Comparison of ENCODE assay signal across 9 mouse cellular contexts in genomic region chrX:23295952-23296598, GRCm38 (mm10).
DNase-seq lines count a peak whose midpoint lies in the region; ATAC-seq and TF ChIP-seq lines count a peak whose summit lies in the region.
"Had no signal": no experiment of that assay in that cellular context is flagged by ENCODE, and none has a peak within 500 bp of the region (broad histone marks: within the 10 kb centered on the region; RNA-seq: fewer than 3 reads in every experiment).

No protein-coding gene starts in this region.

- no peaks in the 10 kb centered on the region for H3K36me3 ChIP-seq in heart, adult 2 months (ENCODE audit: control insufficient read depth, insufficient read depth, low read length)
- no peaks in the 10 kb centered on the region for H3K36me3 ChIP-seq in heart, embryonic 12.5 days
- H3K36me3 ChIP-seq in hindbrain, embryonic 14.5 days (replicated peaks; ENCODE audit: control insufficient read depth, insufficient read depth), result no peaks in the 10 kb centered on the region

- no peak for TF ChIP-seq POLR2A in heart, adult 2 months (IDR thresholded peaks at IDR 0.05; ENCODE audit: insufficient read depth, low read depth, low read length)
- TF ChIP-seq POLR2A in embryonic fibroblast, embryonic 13.5 days (IDR thresholded peaks at IDR 0.05; ENCODE audit: low read depth, low read length), result no peak

- H3K79me2 ChIP-seq in heart, adult 2 months (replicated peaks; ENCODE audit: control insufficient read depth, insufficient read depth, low read length), result no peaks in the 10 kb centered on the region

- no peak for TF ChIP-seq EP300 in heart, adult 2 months (IDR thresholded peaks at IDR 0.05; ENCODE audit: insufficient read depth, low read depth, low read length)

- no peaks in the 10 kb centered on the region for H3K27me3 ChIP-seq in heart, adult 2 months (ENCODE audit: control insufficient read depth, insufficient read depth, low read length)
- H3K27me3 ChIP-seq in heart, embryonic 12.5 days (replicated peaks), result no peaks in the 10 kb centered on the region
- no peaks in the 10 kb centered on the region for H3K27me3 ChIP-seq in hindbrain, embryonic 14.5 days (ENCODE audit: control insufficient read depth, insufficient read depth, low read length)
- H3K27me3 ChIP-seq: megakaryocyte, embryonic 14.5 days had no signal

- no peaks in the 10 kb centered on the region for H3K9me3 ChIP-seq in heart, embryonic 12.5 days (replicated peaks)
- no peaks in the 10 kb centered on the region for H3K9me3 ChIP-seq in hindbrain, embryonic 14.5 days (ENCODE audit: control insufficient read depth, low read length)
- H3K9me3 ChIP-seq: megakaryocyte, embryonic 14.5 days had no signal

- peak; percentile 72 for TF ChIP-seq CTCF in heart, adult 2 months (IDR thresholded peaks at IDR 0.05)
- peak; percentile 35; the same call in 1 of the 2 replicates for TF ChIP-seq CTCF in embryonic fibroblast, embryonic 13.5 days (IDR thresholded peaks at IDR 0.05; ENCODE audit: borderline replicate concordance, insufficient read depth, low read length)

- no peak overlapping the region for H3K4me3 ChIP-seq in heart, adult 2 months
- no peak overlapping the region for H3K4me3 ChIP-seq in heart, embryonic 12.5 days
- H3K4me3 ChIP-seq in embryonic fibroblast, embryonic 13.5 days (ENCODE audit: insufficient read depth, low read length), result no peak overlapping the region
- no peak overlapping the region for H3K4me3 ChIP-seq in hindbrain, embryonic 14.5 days (replicated peaks; ENCODE audit: low read length)
- H3K4me3 ChIP-seq: megakaryocyte, embryonic 14.5 days had no signal

- H3K4me1 ChIP-seq in heart, adult 2 months (ENCODE audit: control insufficient read depth, insufficient read depth, low read length), result no peaks in the 10 kb centered on the region
- no peaks in the 10 kb centered on the region for H3K4me1 ChIP-seq in heart, embryonic 12.5 days (replicated peaks)
- H3K4me1 ChIP-seq in embryonic fibroblast, embryonic 13.5 days (ENCODE audit: control insufficient read depth, insufficient read depth, low read length), result no peaks in the 10 kb centered on the region; the same call in 1 of the 2 replicates
- no peaks in the 10 kb centered on the region for H3K4me1 ChIP-seq in hindbrain, embryonic 14.5 days (replicated peaks; ENCODE audit: control insufficient read depth, insufficient read depth, low read length)
- H3K4me1 ChIP-seq: megakaryocyte, embryonic 14.5 days had no signal

- no peak for ATAC-seq in heart, embryonic 12.5 days (ENCODE audit: insufficient number of reproducible peaks, low FRiP score)
- ATAC-seq in hindbrain, embryonic 14.5 days (ENCODE audit: low FRiP score), result peak; percentile 76; the same call in 1 of the 2 replicates
- no peak for ATAC-seq in monocyte, adult 5-6 weeks (replicated peaks; ENCODE audit: insufficient number of reproducible peaks, low FRiP score, low TSS enrichment, poor library complexity, severe bottlenecking)

- 38% methylated on average over 5 of the region's 5 CpGs for WGBS in heart, adult 2 months
- 31% methylated on average over 5 of the region's 5 CpGs for WGBS in heart, embryonic 12.5 days
- 25% methylated on average over 5 of the region's 5 CpGs for WGBS in hindbrain, embryonic 14.5 days

- peak; percentile 9 to 45 for DNase-seq in heart, adult 2 months
- DNase-seq in ZHBTc4 (ENCODE audit: low read depth, low spot score), result peak; percentile 20
- DNase-seq in hindbrain, embryonic 14.5 days (ENCODE audit: low spot score), result peak; percentile 76
- peak; percentile 61 for DNase-seq in left cerebral cortex, postnatal 4 days
- peak; percentile 66 to 67 for DNase-seq in right cerebral cortex, adult 2 months (ENCODE audit: low spot score in 2 of 2)

- no peak overlapping the region for H3K27ac ChIP-seq in heart, adult 2 months
- no peak overlapping the region for H3K27ac ChIP-seq in heart, embryonic 12.5 days (ENCODE audit: poor library complexity, severe bottlenecking)
- no peak overlapping the region for H3K27ac ChIP-seq in embryonic fibroblast, embryonic 13.5 days (ENCODE audit: insufficient read depth, low read length)
- peak overlapping the region; percentile 20; the same call in 1 of the 2 replicates for H3K27ac ChIP-seq in hindbrain, embryonic 14.5 days

- intact Hi-C loops in heart, adult 2 months (cut with DNase I), result loop anchor here (10.0 kb wide), 1 partner anchor 181 kb away; no protein-coding TSS in a partner anchor
- intact Hi-C loops in left cerebral cortex, postnatal 4 days (cut with DNase I), result loop anchor here (10.0 kb wide), 1 partner anchor 1911 kb away; no protein-coding TSS in a partner anchor

- no peak overlapping the region for H3K9ac ChIP-seq in heart, adult 2 months (ENCODE audit: low read depth, low read length)
- H3K9ac ChIP-seq in heart, embryonic 12.5 days, result no peak overlapping the region
- no peak overlapping the region for H3K9ac ChIP-seq in hindbrain, embryonic 14.5 days

- H3K4me2 ChIP-seq in heart, embryonic 12.5 days, result no peak overlapping the region
- 0 out of 2 replicates have a peak overlapping the region, but pooled peaks have one; percentile 10 for H3K4me2 ChIP-seq in hindbrain, embryonic 14.5 days (replicated peaks)

Comparison
In these comparisons a context has a peak if more than half of its experiments do, and no peak if none do; other contexts are left out.
1. DNase-seq: peak in every context shown above with its lines; median percentile 76 in hindbrain, embryonic 14.5 days; 66 in right cerebral cortex, adult 2 months; 61 in left cerebral cortex, postnatal 4 days; 27 in heart, adult 2 months; 20 in ZHBTc4.